Mouse (Mus musculus) myocyte (in vitro differentiated cells): Measurements from ENCODE around the gene Pappa2.

Experiments
- MAX ChIP-seq: IDR thresholded peaks from one replicate; pipeline ENCODE4 v1.6.1; 2011; ENCODE audit warnings: low read depth, mild to moderate bottlenecking, control low read depth
- MYOD1 ChIP-seq, 3 experiments: IDR thresholded peaks; one replicate each; pipeline ENCODE4 v1.6.1; 2011; ENCODE audit warnings: control low read depth in 2 of 3, low read depth in 2 of 3, mild to moderate bottlenecking in 2 of 3, moderate library complexity in 1 of 3; ENCODE audit not compliant: insufficient read length in 2 of 3, control insufficient read depth in 1 of 3
- POLR2A ChIP-seq: IDR thresholded peaks from one replicate; pipeline ENCODE4 v1.6.1; 2011; ENCODE audit warnings: low read depth, mild to moderate bottlenecking, control low read depth, moderate library complexity; ENCODE audit not compliant: insufficient read length
- USF1 ChIP-seq: IDR thresholded peaks from one replicate; pipeline ENCODE4 v1.6.1; 2011; ENCODE audit warnings: low read depth, mild to moderate bottlenecking, control low read depth, moderate library complexity

GRCm38 (mm10) chr1:158844604-158845003 lies 135.7 kb downstream of the Pappa2 start:
- TF ChIP-seq MYOD1 (IDR thresholded peaks at IDR 0.05; ENCODE audit: control insufficient read depth in 1 of 3, insufficient read length in 2 of 3, low read depth in 2 of 3): no peak
- TF ChIP-seq POLR2A: no peak
- TF ChIP-seq USF1: no peak
- TF ChIP-seq MAX: no peak
